Mouse (Mus musculus) left cerebral cortex, postnatal 25 days (tissue): ENCODE measurements around the gene Tmem268. TPM values are rescaled to one million over a fixed set of nuclear protein-coding genes. Genes with fewer than 3 reads are reported as not detected.

ENCODE experiments used
- DNase-seq, 2 experiments: peaks; one replicate each; pipeline ENCODE4 v3.0.0; 2022; ENCODE audit warnings: low spot score in 2 of 2, mixed read lengths in 1 of 2
- intact Hi-C: fragments of 180-260 bp; cut with DNase I; formaldehyde crosslinking; loops from one replicate; pipeline ENCODE4 v1.15.1; 2025
- total RNA-seq, 2 experiments: library from RNA; stranded (reverse); gene quantifications; 2 replicates each; pipeline ENCODE4 v1.2.3; 2021

Tmem268 gene
- total RNA-seq, 2 experiments from 2014 or later, result 10.8 to 12.2 TPM

GRCm38 (mm10) chr4:63553789-63554576 lies 4.6 kb upstream of the Tmem268 start:
- DNase-seq, result no peak
- intact Hi-C loops, result no loop called here

GRCm38 (mm10) chr4:63554616-63555015 lies 4.0 kb upstream of the Tmem268 start:
- intact Hi-C loops, result loop anchor here (5.0 kb wide), 1 partner anchor 128 kb away; no protein-coding TSS in a partner anchor
- DNase-seq, result no peak

GRCm38 (mm10) chr4:63555111-63555510 lies 3.5 kb upstream of the Tmem268 start:
- intact Hi-C loops, result loop anchor here (5.0 kb wide), 1 partner anchor 127 kb away; no protein-coding TSS in a partner anchor

DNA sequence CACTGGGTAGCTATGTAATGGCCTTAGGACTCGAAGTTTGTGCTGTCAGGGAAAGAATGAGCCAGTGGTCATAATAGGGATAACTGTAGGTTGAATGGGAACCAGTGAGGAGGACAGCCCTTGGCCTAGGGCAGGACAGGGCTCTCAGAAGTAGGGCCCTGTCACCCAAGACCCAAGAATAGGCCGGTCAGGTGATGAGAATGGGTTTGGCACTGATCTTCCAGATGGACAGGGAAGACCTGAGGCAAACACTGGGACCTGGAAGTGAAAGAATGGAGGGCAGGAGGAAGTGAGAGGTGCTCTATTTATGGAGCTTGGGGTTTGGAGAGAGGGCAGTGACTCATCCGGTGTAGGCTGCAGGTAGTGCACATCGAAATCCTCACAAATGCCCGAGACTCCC lies 1.9 kb upstream of the Tmem268 start:
- intact Hi-C loops, result loop anchor here (5.0 kb wide), 1 partner anchor 126 kb away; no protein-coding TSS in a partner anchor
- DNase-seq, result no peak

More at GRCm38 (mm10) chr4:63555111-63555510, 3.5 kb upstream of the Tmem268 start:
- no peak for DNase-seq

DNA sequence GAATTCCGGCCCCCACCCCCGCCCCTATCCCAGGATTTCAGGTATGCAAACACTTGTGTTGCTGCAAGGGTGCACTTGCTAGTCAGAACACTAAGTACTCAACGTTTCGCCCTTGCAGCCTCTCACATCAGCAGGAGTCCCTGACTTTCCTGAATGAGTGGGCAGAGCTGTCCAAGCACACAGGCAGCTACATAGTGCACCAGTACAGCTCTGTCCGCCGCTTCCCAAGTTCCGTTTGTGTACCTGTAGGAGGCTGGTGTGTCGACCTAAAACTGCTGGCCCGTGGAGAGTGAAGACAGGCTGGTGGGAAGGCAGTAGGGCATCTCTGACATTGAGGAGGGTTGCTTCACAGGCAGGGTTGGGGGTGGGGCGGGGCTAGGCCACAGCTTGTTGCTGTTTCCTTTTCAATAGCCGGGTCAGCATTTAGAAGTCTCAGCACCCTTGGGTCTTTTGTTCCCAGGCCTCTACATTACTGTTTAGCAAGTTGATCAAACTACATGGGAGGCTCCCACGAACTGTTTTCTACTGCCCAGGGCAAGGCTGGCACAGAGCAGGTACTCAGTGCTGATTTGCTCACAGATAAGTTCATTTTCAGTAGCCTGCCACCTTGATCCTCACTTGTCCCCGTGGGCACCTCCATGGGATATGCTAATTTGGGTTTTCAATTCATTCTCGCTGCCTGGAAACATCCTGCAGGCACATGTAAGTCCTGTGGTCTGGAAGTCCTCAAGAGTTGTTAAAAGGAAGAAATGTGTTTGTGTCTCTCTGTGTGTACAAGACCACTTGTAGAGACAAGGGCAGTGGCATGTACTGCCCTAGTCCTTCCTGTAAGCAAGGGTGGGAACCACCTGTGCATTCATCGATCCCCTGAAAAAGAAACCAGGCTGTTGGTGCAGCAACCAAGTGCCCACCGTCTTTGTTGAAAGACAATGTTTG lies 1.2 kb upstream of the Tmem268 start:
- DNase-seq, result no peak
- intact Hi-C loops, result loop anchor here (2.0 to 5.0 kb wide), 2 partner anchors 13 to 125 kb away; partner anchors contain the start of gene Atp6v1g1

GRCm38 (mm10) chr4:63559127-63559697 lies 631 bp downstream of the Tmem268 start:
- intact Hi-C loops, result loop anchor here (2.0 to 5.0 kb wide), 2 partner anchors 14 to 123 kb away; partner anchors contain the start of gene Atp6v1g1
- peak in 1 of 2 experiments; percentile 24 for DNase-seq

- intact Hi-C loops, result no loop called here
- DNase-seq, result no peak
Measured at GRCm38 (mm10) chr4:63560079-63560478, 1.5 kb downstream of the Tmem268 start.

- intact Hi-C loops, result no loop called here
- DNase-seq, result no peak
Measured at GRCm38 (mm10) chr4:63561861-63562675, 3.5 kb downstream of the Tmem268 start.

- intact Hi-C loops, result no loop called here
- no peak for DNase-seq
Measured at GRCm38 (mm10) chr4:63562742-63563141, 4.2 kb downstream of the Tmem268 start.

DNA sequence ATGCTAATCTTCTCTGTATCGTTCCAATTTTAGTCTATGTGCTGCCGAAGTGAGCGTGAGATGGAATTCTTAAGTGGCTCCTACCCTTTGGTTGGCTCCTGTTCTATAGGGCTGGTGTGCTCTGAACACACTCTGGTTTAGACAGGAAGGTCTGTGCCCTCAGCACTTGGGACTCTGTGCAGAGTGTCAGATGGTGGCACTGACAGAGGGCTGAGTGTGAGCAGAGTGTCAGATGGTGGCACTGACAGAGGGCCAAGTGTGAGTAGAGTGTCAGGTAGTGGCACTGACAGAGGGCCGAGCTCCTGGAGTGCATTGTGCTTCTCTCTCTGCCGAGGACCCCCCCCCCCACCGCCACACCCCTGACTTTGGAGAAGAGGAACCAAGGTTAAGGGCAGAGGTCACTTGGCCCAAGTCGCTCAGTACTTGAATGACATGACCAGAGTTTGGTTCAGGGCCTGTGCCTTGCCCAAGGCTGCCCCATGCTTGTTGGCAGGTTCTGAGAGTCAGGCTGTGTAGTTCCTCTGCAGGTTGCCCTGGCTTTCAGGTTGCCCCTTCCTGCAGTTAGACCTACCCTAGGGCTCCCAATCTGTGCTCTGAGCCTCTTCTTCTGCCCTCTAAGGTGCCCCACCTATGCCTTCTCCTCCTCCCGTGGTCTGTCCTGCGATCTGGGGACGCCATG lies 9.3 kb downstream of the Tmem268 start:
- no peak for DNase-seq
- intact Hi-C loops, result no loop called here

GRCm38 (mm10) chr4:63569322-63569721 lies 10.7 kb downstream of the Tmem268 start:
- intact Hi-C loops, result no loop called here

GRCm38 (mm10) chr4:63570208-63570781 lies 11.7 kb downstream of the Tmem268 start:
- DNase-seq, result no peak
- intact Hi-C loops, result no loop called here

More at GRCm38 (mm10) chr4:63569322-63569721, 10.7 kb downstream of the Tmem268 start:
- DNase-seq, result no peak

GRCm38 (mm10) chr4:63572621-63573020 lies 14.0 kb downstream of the Tmem268 start:
- DNase-seq, result no peak
- intact Hi-C loops, result no loop called here

GRCm38 (mm10) chr4:63579649-63580048 lies 21.1 kb downstream of the Tmem268 start:
- intact Hi-C loops, result no loop called here
- no peak for DNase-seq

DNA sequence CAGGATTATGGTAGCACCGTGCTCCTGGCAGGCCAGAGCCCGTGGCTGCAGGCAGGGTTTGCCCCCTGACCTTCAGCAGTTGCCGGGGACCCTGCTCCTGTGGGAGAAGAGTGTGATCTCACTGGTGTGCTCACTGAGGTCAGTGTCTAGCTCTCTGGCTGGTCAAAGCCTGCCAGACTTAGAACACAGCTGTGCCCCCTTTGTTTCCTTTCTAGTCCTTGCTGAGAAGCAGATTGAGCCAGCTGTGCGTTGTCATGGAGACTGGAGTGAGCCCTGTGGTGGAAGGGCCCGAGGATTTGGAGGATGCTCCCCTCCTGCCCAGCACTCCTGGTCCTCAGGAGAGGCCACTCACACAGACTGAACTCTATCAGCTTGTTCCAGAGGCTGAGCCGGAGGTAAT lies 21.5 kb downstream of the Tmem268 start:
- intact Hi-C loops, result no loop called here
- peak in 1 of 2 experiments; percentile 25 for DNase-seq

GRCm38 (mm10) chr4:63582580-63582979 lies 24.0 kb downstream of the Tmem268 start:
- no peak for DNase-seq
- intact Hi-C loops, result no loop called here

DNA sequence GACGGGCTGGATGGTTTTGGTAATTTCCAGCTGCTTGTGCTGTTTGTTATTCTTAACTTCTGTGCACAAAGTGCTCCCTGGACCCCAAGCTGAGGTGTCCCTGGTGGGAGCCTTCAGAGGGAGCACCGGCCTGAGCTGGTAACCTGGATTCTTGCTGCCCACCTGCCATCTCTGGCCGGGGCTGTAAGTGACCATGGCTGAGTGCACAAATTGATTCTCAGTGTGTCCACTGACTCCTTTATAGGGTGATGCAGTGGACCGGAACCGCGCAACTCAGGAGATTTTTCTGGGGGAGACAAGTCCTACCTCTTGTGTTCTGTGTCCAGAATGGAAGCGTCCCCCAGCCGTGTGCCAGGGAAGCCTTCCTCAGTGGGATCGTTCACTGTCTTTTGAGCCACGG lies 26.6 kb downstream of the Tmem268 start:
- no peak for DNase-seq
- intact Hi-C loops, result no loop called here

- DNase-seq, result no peak
- intact Hi-C loops, result no loop called here
Measured at GRCm38 (mm10) chr4:63586240-63586639, 27.7 kb downstream of the Tmem268 start.
